Mouse (Mus musculus) cerebellum, adult 2 months (tissue): ENCODE measurements around the gene Apol10b. TPM values are rescaled to one million over a fixed set of nuclear protein-coding genes. Genes with fewer than 3 reads are reported as not detected.
"Not testable (repeated sequence)": the region's sequence is repeated elsewhere in the genome, so short reads cannot be mapped to it uniquely, and the experiment has no call there.

ENCODE experiments used
- DNase-seq, 2 experiments: peaks; one replicate each; pipeline ENCODE4 v3.0.0; 2021
- H3K27ac ChIP-seq: fragments of 200-500 bp; 2 replicates; pipeline ENCODE4 v1.5.1; 2012; ENCODE audit warnings: low read length, control low read depth, inconsistent platforms; ENCODE audit not compliant: insufficient read depth
- H3K27me3 ChIP-seq: fragments of 200-500 bp; 2 replicates; pipeline ENCODE4 v1.6.1; 2012; ENCODE audit warnings: inconsistent platforms, mild to moderate bottlenecking, low read length, moderate library complexity; ENCODE audit not compliant: control insufficient read depth, insufficient read depth
- H3K4me1 ChIP-seq: fragments of 200-500 bp; 2 replicates; pipeline ENCODE4 v1.6.1; 2011; ENCODE audit warnings: low read length; ENCODE audit not compliant: control insufficient read depth, insufficient read depth
- H3K4me3 ChIP-seq: fragments of 200-500 bp; replicated peaks from 2 replicates; pipeline ENCODE3; 2011; ENCODE audit warnings: mild to moderate bottlenecking, low read depth, low read length, control low read depth; ENCODE audit not compliant: insufficient read depth
- CTCF ChIP-seq: fragments of 200-500 bp; IDR thresholded peaks from 2 replicates; pipeline ENCODE4 v1.5.1; 2011; ENCODE audit warnings: low read depth, mild to moderate bottlenecking, control low read depth, low read length, moderate library complexity, borderline replicate concordance; ENCODE audit not compliant: insufficient read depth
- POLR2A ChIP-seq: fragments of 200-500 bp; IDR thresholded peaks from 2 replicates; pipeline ENCODE4 v1.6.1; 2011; ENCODE audit warnings: low read length, control low read depth, borderline replicate concordance; ENCODE audit not compliant: insufficient read depth
- WGBS: fragments of 180-500 bp; shearing (Covaris S2); methylation state at CpG from one replicate; pipeline ENCODE4 v1.1.7; 2018; 5-methylcytosine and 5-hydroxymethylcytosine counted together
- polyA plus RNA-seq: library from polyadenylated mRNA; depleted of rRNA; stranded (reverse); fragments of >200 nt; gene quantifications from 2 replicates; pipeline ENCODE4 v1.2.3, GENCODE M21; 2012; rRNA removed

Gene Apol10b
- 0.17 and 0.31 TPM in 2 replicates for polyA plus RNA-seq

DNA sequence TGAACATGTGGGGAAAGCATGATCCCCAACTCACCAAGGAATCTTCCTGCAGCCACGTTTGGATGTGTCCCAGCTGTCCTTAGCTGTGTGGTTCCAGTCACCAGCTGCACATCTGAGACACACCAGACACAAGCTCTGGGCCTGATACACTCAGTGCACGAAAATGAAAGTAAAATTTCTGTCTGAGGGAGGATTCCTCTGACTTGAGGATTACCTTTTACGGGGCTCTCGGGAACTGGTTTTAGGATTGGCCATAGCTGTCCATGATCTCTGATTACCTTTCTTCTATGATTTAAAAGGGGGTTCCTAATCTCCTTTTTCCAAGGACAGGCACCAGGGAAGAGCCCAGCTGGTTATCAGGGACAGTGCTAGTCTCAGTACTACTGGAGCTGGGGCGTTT, at the start of gene Apol10b:
Apol10b (minus strand) TSS at position 165 of the 400 bp plus-strand sequence.
- TF ChIP-seq POLR2A = no peak
- no peak for TF ChIP-seq CTCF
- no peak for DNase-seq
- H3K27me3 ChIP-seq = no peaks in the 10 kb centered on the region
- no peak within 1 kb of the TSS for H3K4me3 ChIP-seq
- H3K27ac ChIP-seq = no peak within 1 kb of the TSS
- 56% methylated on average over 5 of the region's 5 CpGs for WGBS
- H3K4me1 ChIP-seq = no peaks in the 10 kb centered on the region

DNA sequence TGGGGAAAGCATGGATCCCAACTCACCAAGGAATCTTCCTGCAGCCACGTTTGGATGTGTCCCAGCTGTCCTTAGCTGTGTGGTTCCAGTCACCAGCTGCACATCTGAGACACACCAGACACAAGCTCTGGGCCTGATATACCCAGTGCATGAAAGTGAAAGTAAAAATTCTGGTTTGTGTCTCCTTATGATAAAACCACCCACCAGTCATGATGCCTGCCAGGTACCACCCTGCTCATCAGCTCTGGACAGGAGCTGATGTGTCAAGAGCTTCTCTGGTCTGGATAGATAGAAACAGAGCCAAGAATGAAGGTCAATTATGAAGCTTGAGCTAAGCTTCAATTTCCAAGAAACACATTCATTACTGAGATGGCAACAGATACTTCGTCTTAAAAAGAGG, 47.3 kb upstream of the Apol10b start, which contains the start of gene Apol11b:
Apol11b (minus strand) TSS at position 111 of the 400 bp plus-strand sequence.
- not testable (repeated sequence) for H3K4me3 ChIP-seq, H3K4me1 ChIP-seq, DNase-seq, H3K27me3 ChIP-seq, H3K27ac ChIP-seq
- 53% methylated on average over 2 of the region's 2 CpGs for WGBS

DNA sequence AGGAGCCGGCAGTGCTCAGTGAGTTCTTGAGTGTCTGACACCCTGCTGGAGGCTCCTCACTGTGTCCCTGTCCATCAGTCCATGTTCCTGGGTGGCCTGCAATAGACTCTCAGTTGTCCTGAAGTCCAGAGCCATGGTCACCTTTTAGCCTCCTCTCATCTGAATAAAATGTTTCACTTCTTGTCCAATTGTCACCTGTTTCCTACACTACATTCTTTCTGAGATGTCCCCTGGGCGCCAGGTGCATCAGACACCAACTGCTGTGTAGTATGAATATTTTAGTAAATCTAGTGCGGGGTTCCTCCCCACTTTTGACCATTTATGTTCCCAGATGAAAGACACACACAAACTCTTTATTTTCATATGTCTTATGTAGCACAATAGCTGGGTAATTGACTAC, 33.9 kb upstream of the Apol10b start:
- 79% methylated on average over 3 of the region's 3 CpGs for WGBS

DNA sequence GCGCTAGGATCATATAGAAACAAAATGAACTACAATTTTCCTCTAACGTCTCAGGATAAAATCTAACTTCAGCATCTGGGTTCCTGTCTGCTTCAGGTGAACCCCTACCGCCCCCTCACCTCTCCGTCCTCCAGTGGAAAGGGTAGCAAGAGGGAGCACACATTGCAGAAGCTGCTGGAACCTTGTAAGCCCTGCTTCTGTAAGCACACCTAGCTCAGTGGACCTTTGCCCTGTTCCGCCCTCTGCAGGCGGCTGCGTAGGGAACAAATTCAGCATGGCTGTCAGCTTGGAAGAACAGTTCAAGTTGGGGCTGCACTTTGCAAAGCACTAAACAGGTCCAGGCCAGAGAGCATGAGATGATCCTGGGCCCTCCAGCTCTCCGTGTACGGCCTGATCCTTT, 32.7 kb upstream of the Apol10b start:
- H3K4me1 ChIP-seq, DNase-seq, H3K27me3 ChIP-seq, H3K27ac ChIP-seq, H3K4me3 ChIP-seq: not testable (repeated sequence)
- WGBS = 71% methylated on average over 9 of the region's 9 CpGs

More for the DNA sequence above, 33.9 kb upstream of the Apol10b start:
- not testable (repeated sequence) for H3K4me1 ChIP-seq, H3K4me3 ChIP-seq, H3K27ac ChIP-seq, H3K27me3 ChIP-seq, DNase-seq

DNA sequence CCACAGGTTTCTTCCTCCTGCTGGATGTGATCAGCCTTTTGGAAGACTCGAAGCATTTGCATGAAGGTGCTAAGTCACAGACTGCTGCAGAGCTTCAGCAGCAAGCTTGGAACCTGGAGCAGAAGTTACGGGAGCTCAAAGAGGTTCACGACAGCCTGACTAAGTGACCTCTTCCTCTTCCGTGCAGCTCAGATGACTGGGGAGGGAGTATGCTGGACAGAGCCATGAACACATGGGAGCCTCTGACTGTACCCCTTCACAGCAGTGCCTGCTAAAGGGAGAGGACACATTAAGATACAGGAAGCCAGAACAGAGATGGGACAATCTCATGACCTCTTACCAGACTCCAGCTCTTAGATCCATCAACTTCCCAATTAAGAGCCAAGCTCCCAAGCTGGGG, 30.5 kb upstream of the Apol10b start:
- H3K27ac ChIP-seq, DNase-seq, H3K27me3 ChIP-seq, H3K4me1 ChIP-seq, H3K4me3 ChIP-seq: not testable (repeated sequence)
- WGBS = 85% methylated on average over 4 of the region's 4 CpGs

DNA sequence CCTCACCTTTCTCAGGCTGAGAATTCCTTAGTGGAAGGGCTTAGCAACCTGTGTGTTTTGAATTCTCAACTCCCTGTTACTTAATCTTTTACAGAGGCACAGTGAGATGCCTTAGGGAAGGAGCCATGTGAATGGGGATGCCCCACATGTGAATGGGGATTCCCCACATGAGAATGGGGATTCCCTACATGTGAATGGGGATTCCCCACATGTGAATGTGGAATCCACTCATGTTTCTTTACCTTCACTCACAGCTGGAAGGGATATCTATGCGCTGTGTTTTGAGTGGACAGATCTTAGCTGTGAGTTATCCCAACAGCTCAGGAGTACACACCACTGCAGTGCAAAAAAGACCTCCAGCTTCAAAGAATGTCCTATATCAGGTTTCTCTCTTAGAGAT, 28.8 kb upstream of the Apol10b start:
- Histone ChIP-seq H3K27me3 (no peaks in the 10 kb centered on the region), H3K4me1 (no peaks in the 10 kb centered on the region), H3K27ac (no peak overlapping the region), H3K4me3 (no peak overlapping the region)
- DNase-seq = no peak
- TF ChIP-seq CTCF (no peak), POLR2A (no peak)
- WGBS = 94% methylated on average over 1 of the region's 1 CpGs

DNA sequence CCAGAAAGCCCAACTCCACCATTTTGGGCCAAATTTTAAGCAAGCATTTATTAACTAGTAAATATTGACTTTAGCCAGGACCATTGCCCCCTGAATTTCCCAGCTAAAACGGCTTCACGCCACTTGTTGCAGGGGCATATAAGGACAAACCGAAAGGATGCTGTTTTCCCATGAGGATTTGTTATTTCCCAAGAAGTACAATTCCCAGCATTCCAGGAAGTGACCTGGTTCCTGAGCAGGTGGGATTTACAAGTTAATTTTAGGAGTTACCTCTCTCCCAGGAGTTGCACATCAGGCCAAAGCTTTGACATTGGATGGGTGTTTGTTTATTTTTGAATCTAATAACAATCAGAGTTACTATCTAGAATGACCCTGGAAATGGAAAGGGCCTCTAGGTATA, 10.1 kb upstream of the Apol10b start:
- no peaks in the 10 kb centered on the region for H3K27me3 ChIP-seq
- 94% methylated on average over 3 of the region's 3 CpGs for WGBS
- H3K4me1 ChIP-seq = no peaks in the 10 kb centered on the region
- H3K27ac ChIP-seq = no peak overlapping the region
- TF ChIP-seq POLR2A (no peak), CTCF (no peak)
- DNase-seq = no peak
- no peak overlapping the region for H3K4me3 ChIP-seq

DNA sequence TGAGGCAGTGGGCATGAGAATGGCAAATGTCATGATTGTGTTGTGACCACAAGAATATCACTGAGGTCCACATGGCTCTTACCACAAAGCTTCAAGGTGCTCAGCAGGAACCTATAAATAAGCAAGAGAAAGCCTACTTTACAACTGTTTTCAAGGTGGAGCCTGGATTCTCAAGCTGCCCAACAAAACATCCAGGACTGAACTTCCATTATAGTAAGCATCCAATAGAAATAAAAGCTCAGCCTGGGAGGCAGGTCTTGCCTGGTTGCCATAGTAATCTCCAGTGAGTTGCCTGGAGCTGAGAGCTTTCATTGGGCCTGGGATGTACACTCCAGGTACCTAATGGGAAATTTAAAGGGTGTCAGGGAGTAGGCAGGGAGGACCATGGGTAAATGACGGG, 3.0 kb upstream of the Apol10b start, which contains the start of gene Gm36245:
Gm36245 (plus strand) TSS at position 301 of the 400 bp plus-strand sequence.
- TF ChIP-seq POLR2A = no peak
- TF ChIP-seq CTCF = no peak
- Histone ChIP-seq H3K4me3 (no peak within 1 kb of the TSS), H3K4me1 (no peaks in the 10 kb centered on the region), H3K27ac (no peak within 1 kb of the TSS), H3K27me3 (no peaks in the 10 kb centered on the region)
- no peak for DNase-seq
- 76% methylated on average over 1 of the region's 1 CpGs for WGBS

DNA sequence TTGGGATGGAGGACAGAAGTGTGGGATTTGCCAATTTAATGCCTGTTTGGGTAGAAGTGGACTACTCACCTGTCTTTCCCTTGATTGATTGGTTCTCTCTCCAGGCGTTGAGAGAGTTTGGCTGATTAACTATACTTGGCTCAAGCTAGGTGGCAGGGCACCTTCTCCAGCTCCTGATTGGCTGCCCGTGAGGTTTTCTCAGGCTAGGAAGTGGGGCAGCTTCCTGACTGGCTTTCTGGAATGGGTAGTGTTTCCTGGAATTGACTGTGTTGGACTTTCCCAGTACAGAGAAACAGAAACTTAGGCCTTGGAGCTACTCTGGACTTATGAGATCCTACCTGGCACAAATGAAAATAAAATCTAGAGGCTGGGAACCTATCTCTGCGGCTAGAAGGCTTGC, 2.5 kb upstream of the Apol10b start:
- H3K4me1 ChIP-seq = no peaks in the 10 kb centered on the region
- WGBS = 67% methylated on average over 3 of the region's 3 CpGs

More for the DNA sequence above, 2.5 kb upstream of the Apol10b start:
- no peak for TF ChIP-seq CTCF
- TF ChIP-seq POLR2A = no peak
- DNase-seq = no peak
- H3K27me3 ChIP-seq = no peaks in the 10 kb centered on the region
- no peak overlapping the region for H3K27ac ChIP-seq
- H3K4me3 ChIP-seq = no peak overlapping the region
